Mouse (Mus musculus): ENCODE data around the gene Nbas. TPM values are rescaled to one million over a fixed set of nuclear protein-coding genes. Genes with fewer than 3 reads are reported as not detected.
A peak's percentile ranks its signal among the peaks of the same experiment; 100 is the strongest.

The Nbas gene
- 10.5 and 13.1 TPM in 2 replicates for polyA plus RNA-seq (2015; fragmentation: Nextera tagmentation; extraction: Ambion mirVana)

DNA sequence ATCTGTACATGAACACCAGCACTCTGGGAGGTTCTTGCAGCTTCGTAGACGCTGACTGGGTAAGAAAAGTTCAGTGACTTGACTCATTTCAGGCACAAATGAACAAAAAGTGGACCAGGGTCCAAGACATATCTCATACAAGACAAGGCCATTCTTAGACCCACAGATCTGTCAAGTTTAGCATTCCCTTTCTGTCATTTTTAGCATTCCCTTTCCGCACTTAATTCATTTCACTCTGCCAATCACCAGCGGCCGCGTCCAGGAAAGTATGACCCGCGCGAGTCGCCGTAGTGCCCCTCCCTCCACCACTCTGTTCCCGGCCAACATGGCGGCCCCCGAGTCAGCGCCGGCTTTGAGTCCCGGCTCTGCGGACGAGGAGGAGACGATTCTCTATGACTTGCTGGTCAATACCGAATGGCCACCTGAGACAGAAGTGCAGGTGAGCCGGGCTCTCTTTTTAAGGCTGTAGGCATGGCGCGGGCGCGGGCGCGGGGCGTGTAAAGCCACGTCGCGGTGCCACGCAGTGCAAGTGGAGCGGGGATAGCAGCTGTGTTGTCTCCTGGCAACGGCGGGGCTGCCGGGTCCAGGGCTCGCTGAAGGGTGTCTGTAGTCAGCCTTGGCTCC, at the start of gene Nbas:
Nbas (plus strand) TSS at position 308 of the 624 bp plus-strand sequence.
- Histone ChIP-seq H3K9ac (peak within 1 kb of the TSS; percentile 80), H3K4me2 (peak within 1 kb of the TSS; percentile 74), H3K27ac (peak within 1 kb of the TSS; percentile 6; the same call in 1 of the 2 replicates), H3K27me3 (no peaks in the 10 kb centered on the region), H3K4me3 (peak within 1 kb of the TSS; percentile 86), H3K4me1 (peaks cover 19% of the 10 kb centered on the region), H3K36me3 (ENCODE audit: poor library complexity, severe bottlenecking) (no peaks in the 10 kb centered on the region), H3K9me3 (replicated peaks) (no peaks in the 10 kb centered on the region)
- 3% methylated on average over 38 of the region's 38 CpGs for WGBS
- peak; percentile 96 for ATAC-seq

DNA sequence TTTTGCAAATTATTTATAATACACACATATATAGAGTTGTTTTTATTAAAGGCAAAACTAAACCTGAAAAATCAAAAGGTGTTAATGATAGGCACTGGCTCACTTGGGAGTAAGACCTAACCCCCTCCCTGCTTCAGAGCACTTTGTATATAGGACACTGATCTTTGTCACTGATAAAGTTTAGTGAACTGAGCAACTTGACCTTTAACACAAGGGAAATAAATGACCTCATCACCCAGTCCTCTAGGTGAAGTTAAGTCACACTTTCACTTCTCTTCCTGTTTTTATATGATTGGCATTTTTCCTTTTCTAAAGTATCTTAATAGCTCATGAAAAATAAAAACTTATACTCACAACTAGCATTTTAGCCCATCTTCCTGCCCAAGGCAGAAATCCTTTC, 26.5 kb upstream of the Nbas start:
- Histone ChIP-seq H3K27ac (no peak overlapping the region), H3K36me3 (ENCODE audit: poor library complexity, severe bottlenecking) (peaks cover 61% of the 10 kb centered on the region), H3K4me1 (peaks cover 1% of the 10 kb centered on the region), H3K9ac (no peak overlapping the region), H3K9me3 (replicated peaks) (no peaks in the 10 kb centered on the region), H3K4me3 (no peak overlapping the region), H3K27me3 (no peaks in the 10 kb centered on the region), H3K4me2 (no peak overlapping the region)
- ATAC-seq = no peak

DNA sequence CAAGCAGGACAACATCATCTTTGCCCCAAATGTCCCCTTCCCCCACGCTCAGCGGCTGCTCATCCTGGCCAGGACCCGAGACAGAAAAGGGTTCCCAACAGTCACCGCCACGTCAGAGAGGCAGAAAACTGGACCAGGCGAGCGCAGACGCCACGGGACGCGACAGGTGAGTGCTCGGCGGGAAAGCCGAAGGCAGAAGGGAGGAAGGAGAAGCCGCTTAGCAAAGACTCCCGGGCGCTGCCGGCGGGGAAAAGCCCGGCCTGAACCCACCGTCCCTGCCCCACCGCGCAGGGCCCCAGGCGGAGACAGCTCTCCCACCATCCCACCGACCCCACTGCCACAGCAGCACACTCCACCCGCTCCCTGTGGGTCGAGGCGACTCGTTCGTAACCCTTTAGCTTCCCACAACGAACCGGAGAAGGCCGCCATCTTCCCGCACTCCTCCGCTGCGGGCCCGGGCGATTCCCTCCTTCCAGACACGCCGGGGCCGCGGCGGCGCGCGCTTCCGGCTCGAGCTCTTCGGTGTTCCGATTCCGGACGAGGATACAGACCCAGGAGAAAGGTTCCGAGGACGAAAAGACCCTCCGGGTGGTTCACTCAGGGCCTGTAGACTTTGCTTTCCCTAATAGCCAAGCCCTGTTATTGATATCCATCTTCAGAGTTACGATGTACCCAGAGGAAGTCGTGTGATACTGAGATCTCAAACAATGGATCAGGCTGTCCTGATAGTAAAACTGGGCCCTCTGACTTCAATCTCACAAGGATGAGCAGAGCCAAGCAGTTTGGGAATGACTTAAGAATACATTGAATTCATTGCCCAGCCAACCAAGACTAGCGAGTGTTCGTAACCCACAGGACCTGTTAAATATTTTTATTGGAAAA, 20.0 kb upstream of the Nbas start, which contains the start of gene Ddx1:
Ddx1 (minus strand) TSS at position 523 of the 882 bp plus-strand sequence.
- H3K36me3 ChIP-seq (ENCODE audit: poor library complexity, severe bottlenecking) = peaks cover 11% of the 10 kb centered on the region; the same call in 1 of the 2 replicates
- H3K4me1 ChIP-seq = peaks cover 15% of the 10 kb centered on the region
- peak within 1 kb of the TSS; percentile 61 for H3K4me2 ChIP-seq
- H3K4me3 ChIP-seq = peak within 1 kb of the TSS; percentile 75
- H3K27me3 ChIP-seq = no peaks in the 10 kb centered on the region
- peak; percentile 95 for ATAC-seq
- H3K9me3 ChIP-seq (replicated peaks) = no peaks in the 10 kb centered on the region
- H3K27ac ChIP-seq = peak within 1 kb of the TSS; percentile 86
- H3K9ac ChIP-seq = peak within 1 kb of the TSS; percentile 93
- WGBS = 3% methylated on average over 58 of the region's 59 CpGs

DNA sequence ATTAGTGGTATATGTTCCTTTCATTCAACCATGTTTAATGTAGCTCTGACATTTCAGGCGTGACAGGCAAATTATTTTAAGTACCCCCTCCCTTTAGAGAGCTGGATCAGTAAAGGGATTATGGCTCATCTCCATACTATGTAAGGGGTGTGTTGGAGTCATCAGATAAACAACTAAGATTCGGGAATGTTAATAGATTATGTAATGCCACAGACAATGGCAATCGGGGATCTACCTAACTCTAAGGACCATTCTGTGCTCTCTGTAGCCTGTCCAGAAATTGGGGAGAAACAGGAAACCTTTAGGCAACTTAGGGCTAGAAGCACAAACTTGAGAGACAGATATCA, 19.4 kb upstream of the Nbas start:
- Histone ChIP-seq H3K4me2 (peak overlapping the region; percentile 61), H3K9me3 (replicated peaks) (no peaks in the 10 kb centered on the region), H3K36me3 (ENCODE audit: poor library complexity, severe bottlenecking) (peaks cover 5% of the 10 kb centered on the region; the same call in 1 of the 2 replicates), H3K9ac (peak overlapping the region; percentile 93), H3K4me1 (peaks cover 15% of the 10 kb centered on the region), H3K4me3 (peak overlapping the region; percentile 75), H3K27me3 (no peaks in the 10 kb centered on the region), H3K27ac (peak overlapping the region; percentile 86; the same call in 1 of the 2 replicates)
- 85% methylated on average over 3 of the region's 3 CpGs for WGBS
- ATAC-seq = peak; percentile 19

DNA sequence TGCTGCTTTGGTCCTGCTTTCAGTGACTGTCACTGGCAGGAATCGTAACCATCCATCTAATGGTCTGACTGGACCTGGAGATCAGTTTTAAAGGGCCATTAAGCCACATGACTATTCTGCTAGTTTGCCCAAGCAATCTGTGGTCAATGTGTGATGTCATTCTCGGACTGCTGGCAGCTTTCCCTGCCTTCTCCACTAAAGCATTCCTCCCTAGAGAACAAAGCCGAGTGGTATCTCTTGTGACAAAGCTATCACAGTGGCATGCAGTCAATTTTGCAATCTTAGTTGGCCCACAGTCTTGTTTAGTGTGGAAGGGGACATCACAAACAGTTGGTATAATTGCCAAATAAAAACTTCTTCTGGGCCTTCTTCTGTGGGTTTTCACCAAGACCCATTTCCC, 13.9 kb upstream of the Nbas start:
- Histone ChIP-seq H3K4me2 (no peak overlapping the region), H3K9ac (no peak overlapping the region), H3K27ac (no peak overlapping the region), H3K9me3 (replicated peaks) (no peaks in the 10 kb centered on the region), H3K36me3 (ENCODE audit: poor library complexity, severe bottlenecking) (no peaks in the 10 kb centered on the region), H3K4me3 (no peak overlapping the region), H3K4me1 (no peaks in the 10 kb centered on the region; the same call in 1 of the 2 replicates), H3K27me3 (no peaks in the 10 kb centered on the region; the same call in 1 of the 2 replicates)
- 52% methylated on average over 3 of the region's 3 CpGs for WGBS
- no peak for ATAC-seq

DNA sequence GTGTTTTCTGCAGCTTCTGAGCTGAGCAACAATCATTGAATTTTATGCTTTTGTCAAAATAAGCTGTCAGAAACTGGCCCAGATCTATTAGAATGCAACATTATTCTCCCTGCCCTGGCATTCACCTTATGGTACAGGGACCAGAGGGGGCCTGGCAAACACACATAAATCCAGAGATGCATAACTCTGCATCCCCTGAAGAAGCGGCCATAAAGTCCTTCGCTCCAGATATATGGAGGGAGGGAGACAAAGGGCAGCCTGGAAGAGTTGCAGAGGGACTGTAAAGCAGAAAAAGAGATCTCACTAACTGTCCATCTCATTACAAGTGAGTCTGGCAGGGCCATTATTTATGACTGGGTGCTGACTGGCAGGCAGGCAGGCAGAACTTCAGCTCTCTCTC, 13.2 kb upstream of the Nbas start:
- Histone ChIP-seq H3K9ac (no peak overlapping the region), H3K4me2 (no peak overlapping the region), H3K9me3 (replicated peaks) (no peaks in the 10 kb centered on the region), H3K4me1 (no peaks in the 10 kb centered on the region), H3K27me3 (no peaks in the 10 kb centered on the region; the same call in 1 of the 2 replicates), H3K4me3 (no peak overlapping the region), H3K36me3 (ENCODE audit: poor library complexity, severe bottlenecking) (no peaks in the 10 kb centered on the region), H3K27ac (no peak overlapping the region)
- WGBS = 77% methylated on average over 2 of the region's 2 CpGs
- no peak for ATAC-seq

DNA sequence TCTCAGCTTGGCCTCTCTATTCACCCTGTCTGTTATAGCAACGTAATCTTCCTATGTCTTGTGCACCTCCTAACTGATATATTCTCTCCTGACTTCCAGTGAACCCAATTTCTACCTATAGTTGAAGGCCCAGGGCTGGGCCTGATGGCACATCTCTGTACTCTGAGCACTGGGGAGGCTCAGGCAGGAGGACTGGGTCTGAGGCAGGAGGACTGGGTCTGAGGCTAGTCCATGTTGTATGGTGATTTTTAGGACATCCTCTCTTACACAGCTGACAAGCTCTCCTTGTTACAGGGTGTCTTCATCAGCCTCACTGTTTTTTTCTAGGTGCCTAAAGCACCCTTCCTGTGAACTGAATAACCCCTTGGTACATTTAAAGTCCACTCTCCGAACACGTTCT, 521 bp upstream of the Nbas start:
- Histone ChIP-seq H3K36me3 (ENCODE audit: poor library complexity, severe bottlenecking) (no peaks in the 10 kb centered on the region), H3K9ac (peak overlapping the region; percentile 80; the same call in 1 of the 2 replicates), H3K4me2 (peak overlapping the region; percentile 74), H3K27me3 (no peaks in the 10 kb centered on the region), H3K27ac (no peak overlapping the region), H3K9me3 (replicated peaks) (no peaks in the 10 kb centered on the region), H3K4me3 (peak overlapping the region; percentile 86), H3K4me1 (peaks cover 19% of the 10 kb centered on the region)
- 58% methylated on average over 3 of the region's 3 CpGs for WGBS
- ATAC-seq = peak; percentile 44

DNA sequence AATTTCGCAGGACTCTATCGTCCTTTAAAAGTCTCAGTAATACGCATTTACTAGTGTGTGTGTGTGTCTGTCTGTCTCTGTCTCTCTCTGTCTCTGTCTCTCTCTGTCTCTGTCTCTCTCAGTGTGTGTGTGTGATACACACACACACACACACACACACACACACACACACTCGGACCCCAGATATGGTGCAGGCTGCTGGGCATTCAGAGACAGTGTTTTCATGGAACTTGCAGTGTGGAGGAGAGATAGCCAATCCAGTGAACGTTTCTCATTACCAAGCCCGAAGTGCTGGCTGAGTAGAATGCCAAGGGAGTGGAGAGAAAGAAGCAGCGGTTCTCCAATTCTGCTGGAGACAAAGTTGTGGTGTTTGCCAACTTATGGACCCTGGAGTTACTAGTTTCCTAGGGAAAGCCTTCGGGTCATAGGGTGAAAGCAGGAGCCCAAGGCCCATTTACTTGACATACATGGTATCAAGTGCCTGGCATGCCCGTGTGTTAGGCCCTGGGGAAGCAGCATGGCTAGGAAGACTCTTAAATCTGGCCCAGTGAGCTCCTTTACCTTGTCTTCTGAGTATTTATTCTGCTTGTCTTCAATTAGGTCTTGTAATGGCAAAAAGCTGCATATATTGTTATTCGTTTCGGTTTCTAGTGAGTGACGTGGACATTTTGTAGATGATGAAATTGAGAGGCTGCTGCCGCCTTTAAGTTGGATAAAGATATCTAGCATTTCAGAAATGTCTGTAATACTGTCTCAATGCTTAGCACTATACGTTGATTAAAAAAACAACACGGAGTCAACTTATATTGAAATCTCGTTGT, 847 bp downstream of the Nbas start:
- Histone ChIP-seq H3K4me1 (peaks cover 19% of the 10 kb centered on the region), H3K4me3 (peak overlapping the region; percentile 86), H3K4me2 (peak overlapping the region; percentile 74), H3K27ac (no peak overlapping the region), H3K36me3 (ENCODE audit: poor library complexity, severe bottlenecking) (peaks cover 4% of the 10 kb centered on the region; the same call in 1 of the 2 replicates), H3K9me3 (replicated peaks) (no peaks in the 10 kb centered on the region), H3K9ac (peak overlapping the region; percentile 80), H3K27me3 (no peaks in the 10 kb centered on the region)
- 47% methylated on average over 16 of the region's 16 CpGs for whole genome bisulfite sequencing
- peak; percentile 52 for ATAC-seq

DNA sequence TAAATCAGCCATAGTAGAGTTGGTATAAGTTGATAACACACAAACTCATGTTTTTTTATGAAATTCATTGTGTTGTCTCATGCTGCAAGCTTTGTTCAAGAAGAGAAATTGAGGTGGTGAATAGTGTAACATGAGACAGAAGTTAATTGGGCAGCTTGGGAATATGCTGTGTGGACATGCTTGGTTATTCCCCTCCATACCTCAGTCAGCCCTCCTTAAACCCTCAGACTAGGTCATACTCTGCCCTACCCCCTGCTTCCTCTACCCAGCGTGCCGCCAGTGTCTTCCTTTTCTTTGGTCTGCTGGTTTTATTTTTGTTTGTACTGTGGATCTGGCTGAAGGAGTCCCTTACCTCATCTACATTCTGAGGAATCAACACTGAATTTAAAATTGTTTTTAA, 22.5 kb downstream of the Nbas start:
- H3K4me3 ChIP-seq = no peak overlapping the region
- H3K9ac ChIP-seq = no peak overlapping the region
- no peaks in the 10 kb centered on the region for H3K27me3 ChIP-seq
- no peaks in the 10 kb centered on the region for H3K9me3 ChIP-seq (replicated peaks)
- 87% methylated on average over 2 of the region's 2 CpGs for WGBS
- 0 out of 2 replicates have a peak, but pooled peaks cover 3% of the 10 kb centered on the region for H3K36me3 ChIP-seq (ENCODE audit: poor library complexity, severe bottlenecking)
- no peak for ATAC-seq
- no peak overlapping the region for H3K27ac ChIP-seq
- no peak overlapping the region for H3K4me2 ChIP-seq
- H3K4me1 ChIP-seq = no peaks in the 10 kb centered on the region

DNA sequence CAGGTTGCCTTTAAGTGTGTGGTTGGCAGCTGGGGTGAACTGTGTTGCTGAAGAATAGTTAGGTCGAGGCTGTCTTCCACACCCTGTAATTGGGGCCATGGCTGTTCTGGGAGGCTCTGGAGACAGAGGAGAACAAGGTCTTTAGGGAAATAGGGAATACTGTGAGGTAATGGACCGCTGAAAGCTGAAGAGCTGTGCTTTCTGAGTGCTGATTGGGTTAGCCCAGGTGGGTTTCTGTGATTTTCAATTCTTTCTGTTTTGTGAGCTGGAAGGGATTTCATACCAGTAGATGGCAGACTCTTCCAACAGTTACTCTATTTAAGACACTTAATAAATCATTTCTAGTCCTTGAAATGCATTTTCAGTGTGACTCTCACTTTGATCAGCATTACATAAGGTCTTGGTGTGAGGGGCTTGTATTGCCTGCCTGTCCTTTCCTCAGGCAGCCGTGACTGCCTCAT, 24.5 kb downstream of the Nbas start:
- WGBS = 75% methylated on average over 3 of the region's 3 CpGs
- Histone ChIP-seq H3K4me1 (no peaks in the 10 kb centered on the region), H3K27me3 (no peaks in the 10 kb centered on the region), H3K4me2 (no peak overlapping the region), H3K27ac (no peak overlapping the region), H3K9ac (no peak overlapping the region), H3K9me3 (replicated peaks) (no peaks in the 10 kb centered on the region), H3K4me3 (no peak overlapping the region), H3K36me3 (ENCODE audit: poor library complexity, severe bottlenecking) (0 out of 2 replicates have a peak, but pooled peaks cover 3% of the 10 kb centered on the region)
- peak; percentile 70 for ATAC-seq

DNA sequence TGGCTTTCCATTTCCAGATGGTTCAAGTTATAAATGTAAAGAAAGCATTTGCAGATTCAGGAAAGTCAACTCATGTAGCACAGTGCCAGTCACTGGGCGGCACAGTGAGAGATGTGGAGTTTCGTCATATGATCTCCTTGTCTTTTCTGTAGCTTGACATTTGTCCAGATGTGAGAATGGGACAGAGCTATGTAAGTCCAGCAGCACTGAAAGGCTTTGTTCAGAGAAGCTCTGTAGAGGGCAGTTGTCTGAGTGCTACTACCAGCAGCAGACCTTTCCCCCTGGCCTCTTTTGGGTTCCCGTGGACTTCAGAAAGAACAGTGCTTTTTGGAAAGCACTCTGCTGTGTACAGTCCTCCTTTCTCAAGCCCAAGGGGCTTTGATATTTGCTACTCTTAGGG, 34.1 kb downstream of the Nbas start:
- no peaks in the 10 kb centered on the region for H3K9me3 ChIP-seq (replicated peaks)
- H3K36me3 ChIP-seq (ENCODE audit: poor library complexity, severe bottlenecking) = peaks cover 18% of the 10 kb centered on the region
- no peaks in the 10 kb centered on the region for H3K4me1 ChIP-seq
- no peaks in the 10 kb centered on the region for H3K27me3 ChIP-seq
- H3K9ac ChIP-seq = no peak overlapping the region
- 94% methylated on average over 3 of the region's 3 CpGs for WGBS
- H3K27ac ChIP-seq = no peak overlapping the region
- H3K4me2 ChIP-seq = no peak overlapping the region
- no peak for ATAC-seq
- H3K4me3 ChIP-seq = no peak overlapping the region

Measured in forebrain, embryonic 13.5 days (tissue).